Mouse (Mus musculus) liver, embryonic 13.5 days (tissue): ENCODE results near the gene Oog3. TPM values are rescaled to one million over a fixed set of nuclear protein-coding genes. Genes with fewer than 3 reads are reported as not detected.

Experiments used
- ATAC-seq: fragments of 200-750 bp; cut with Nextera tagmentation; 2 replicates; pipeline ENCODE4 v1.8.0; 2017; ENCODE audit warnings: low read depth, mild to moderate bottlenecking, moderate number of reproducible peaks, moderate library complexity
- DNase-seq: peaks from one replicate; pipeline ENCODE4 v3.0.0; 2022
- H3K27ac ChIP-seq: fragments of 300-500 bp; sonication (generic); 2 replicates; pipeline ENCODE4 v1.5.1; 2015; ENCODE audit warnings: moderate library complexity, mild to moderate bottlenecking, inconsistent platforms
- H3K27me3 ChIP-seq: fragments of 300-500 bp; sonication (generic); 2 replicates; pipeline ENCODE4 v1.6.1; 2015; ENCODE audit warnings: mild to moderate bottlenecking, inconsistent platforms
- H3K36me3 ChIP-seq: fragments of 300-500 bp; sonication (generic); 2 replicates; pipeline ENCODE4 v1.6.1; 2015; ENCODE audit warnings: mild to moderate bottlenecking, inconsistent platforms
- H3K4me1 ChIP-seq: fragments of 300-500 bp; sonication (generic); replicated peaks from 2 replicates; pipeline ENCODE4 v1.6.1; 2015; ENCODE audit warnings: inconsistent platforms
- H3K4me2 ChIP-seq: fragments of 300-500 bp; sonication (generic); 2 replicates; pipeline ENCODE4 v1.6.1; 2015; ENCODE audit warnings: inconsistent platforms, mild to moderate bottlenecking, moderate library complexity
- H3K4me3 ChIP-seq: fragments of 300-500 bp; sonication (generic); replicated peaks from 2 replicates; pipeline ENCODE4 v1.5.1; 2015; ENCODE audit warnings: mild to moderate bottlenecking, inconsistent platforms
- H3K9ac ChIP-seq: fragments of 300-500 bp; sonication (generic); 2 replicates; pipeline ENCODE4 v1.6.1; 2015; ENCODE audit warnings: mild to moderate bottlenecking, inconsistent platforms
- H3K9me3 ChIP-seq: fragments of 300-500 bp; sonication (generic); replicated peaks from 2 replicates; pipeline ENCODE4 v1.6.1; 2016; ENCODE audit warnings: inconsistent platforms
- WGBS: fragments of 180-500 bp; shearing (Covaris S2); methylation state at CpG from one replicate; pipeline ENCODE4 v1.1.7; 2015; ENCODE audit not compliant: insufficient replicate concordance; 5-methylcytosine and 5-hydroxymethylcytosine counted together
- polyA plus RNA-seq: library from polyadenylated mRNA; unstranded; fragments of >200 nt; fragmentation: Nextera tagmentation; extraction: Ambion mirVana; gene quantifications from 2 replicates; pipeline ENCODE4 v1.2.1, GENCODE M21; 2015

The Oog3 gene
- not detected in 2 replicates for polyA plus RNA-seq

DNA sequence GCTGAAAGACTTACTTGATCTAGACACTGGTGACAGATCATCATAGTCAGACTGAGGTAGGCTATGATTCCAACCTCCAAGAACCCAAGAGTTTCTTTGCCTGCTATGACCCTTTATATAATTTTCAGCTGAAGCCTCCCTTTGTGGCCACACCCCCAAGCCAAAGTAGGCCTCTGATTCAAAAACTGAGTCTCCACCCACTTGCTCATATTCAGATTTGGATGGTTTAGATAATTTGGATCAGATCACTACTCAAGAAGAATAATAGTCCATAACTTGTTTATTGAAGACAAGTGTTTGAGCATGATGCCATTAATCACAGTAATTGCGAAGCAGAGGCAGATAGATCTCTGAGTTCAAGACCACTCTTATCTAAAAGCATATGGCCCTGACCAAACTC is at the start of gene Oog3:
TSS of gene Oog3 (minus strand) at position 101 of the 400 bp plus-strand sequence.
- Histone ChIP-seq H3K36me3 (no peaks in the 10 kb centered on the region), H3K9me3 (0 out of 2 replicates have a peak, but pooled peaks cover 10% of the 10 kb centered on the region), H3K9ac (no peak within 1 kb of the TSS), H3K27ac (no peak within 1 kb of the TSS), H3K4me2 (no peak within 1 kb of the TSS), H3K4me1 (no peaks in the 10 kb centered on the region), H3K4me3 (no peak within 1 kb of the TSS), H3K27me3 (no peaks in the 10 kb centered on the region)
- WGBS, result 46% methylated on average over 1 of the region's 1 CpGs
- DNase-seq, result no peak
- ATAC-seq, result no peak

DNA sequence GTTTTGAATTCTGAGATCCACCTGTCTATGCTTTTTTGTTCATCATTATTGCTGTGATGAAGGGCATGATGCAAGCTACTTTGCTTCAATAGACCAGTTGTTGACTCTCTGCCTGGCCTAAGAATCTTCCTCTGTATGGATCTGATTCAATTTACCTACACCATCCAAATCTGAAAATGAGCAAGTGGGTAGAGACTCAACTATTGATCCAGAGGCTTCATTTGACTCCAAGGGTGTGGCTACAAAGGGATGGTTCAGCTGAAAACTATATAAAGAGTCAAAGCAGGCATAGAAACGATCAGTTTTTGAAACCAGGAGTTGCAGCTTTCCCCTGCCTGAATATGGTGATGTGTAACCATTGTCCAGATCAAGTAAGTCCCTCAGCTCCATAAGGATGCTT is 28.0 kb upstream of the Oog3 start, which contains the start of gene Oog2:
TSS of gene Oog2 (plus strand) at position 301 of the 400 bp plus-strand sequence.
- H3K4me1 ChIP-seq, result no peaks in the 10 kb centered on the region
- 0 out of 2 replicates have a peak, but pooled peaks cover 5% of the 10 kb centered on the region for H3K9me3 ChIP-seq
- 5% methylated on average over 1 of the region's 1 CpGs for WGBS
- DNase-seq (no peak), ATAC-seq (no peak)
- H3K9ac ChIP-seq, result no peak within 1 kb of the TSS
- H3K27ac ChIP-seq, result no peak within 1 kb of the TSS
- no peak within 1 kb of the TSS for H3K4me3 ChIP-seq
- H3K36me3 ChIP-seq, result no peaks in the 10 kb centered on the region
- H3K4me2 ChIP-seq, result no peak within 1 kb of the TSS
- H3K27me3 ChIP-seq, result no peaks in the 10 kb centered on the region

Other genes starting within 250 kb of the Oog3 start
- not detected in 2 replicates for gene Pramef25, start 211.6 kb downstream of the Oog3 start, polyA plus RNA-seq
- not detected in 2 replicates for gene Gm13101, start 195.7 kb downstream of the Oog3 start, polyA plus RNA-seq
- not detected in 2 replicates for gene Pramef17, start 168.3 kb downstream of the Oog3 start, polyA plus RNA-seq
- not detected in 2 replicates for gene Pramel4, start 103.5 kb downstream of the Oog3 start, polyA plus RNA-seq
- not detected in 2 replicates for gene Gm13102, start 56.2 kb downstream of the Oog3 start, polyA plus RNA-seq
- gene Oog2, start 28.1 kb upstream of the Oog3 start, polyA plus RNA-seq, result not detected in 2 replicates
- not detected in 2 replicates for gene C87977, start 50.7 kb upstream of the Oog3 start, polyA plus RNA-seq
- gene Pramel5, start 117.8 kb upstream of the Oog3 start, polyA plus RNA-seq, result not detected in 2 replicates
- not detected in 2 replicates for gene Gm13128, start 167.6 kb upstream of the Oog3 start, polyA plus RNA-seq
- not detected in 2 replicates for gene Gm13119, start 195.3 kb upstream of the Oog3 start, polyA plus RNA-seq
- not detected in 2 replicates for gene Pramef20, start 215.3 kb upstream of the Oog3 start, polyA plus RNA-seq
- gene Pramef12, start 245.8 kb upstream of the Oog3 start, polyA plus RNA-seq, result not detected in 2 replicates